ENCODE assay signal across 12 mouse cellular contexts in genomic region chr6:135200122-135200957, GRCm38 (mm10). TPM values are rescaled to one million over a fixed set of nuclear protein-coding genes. Genes with fewer than 3 reads are reported as not detected.
DNase-seq lines count a peak whose midpoint lies in the region; ATAC-seq and TF ChIP-seq lines count a peak whose summit lies in the region.
"Had no signal": no experiment of that assay in that cellular context is flagged by ENCODE, and none has a peak within 500 bp of the region (broad histone marks: within the 10 kb centered on the region; RNA-seq: fewer than 3 reads in every experiment).

No protein-coding gene starts in this region.

- no peaks in the 10 kb centered on the region for H3K9me3 ChIP-seq in kidney, postnatal 0 days (replicated peaks; ENCODE audit: low read length)
- H3K9me3 ChIP-seq in embryonic facial prominence, embryonic 10.5 days: no peaks in the 10 kb centered on the region

- no peaks in the 10 kb centered on the region for H3K27me3 ChIP-seq in kidney, postnatal 0 days (ENCODE audit: insufficient read depth, low read length)
- peaks cover 6% of the 10 kb centered on the region; the same call in 1 of the 2 replicates for H3K27me3 ChIP-seq in embryonic facial prominence, embryonic 10.5 days (replicated peaks; ENCODE audit: low read depth, poor library complexity, severe bottlenecking)

- intact Hi-C loops in left cerebral cortex, postnatal 4 days (cut with DNase I): no loop called here

- 71% methylated on average over 16 of the region's 16 CpGs for WGBS in kidney, postnatal 0 days
- 89% methylated on average over 16 of the region's 16 CpGs for WGBS in embryonic facial prominence, embryonic 10.5 days

- peak overlapping the region; percentile 67; the same call in 1 of the 2 replicates for H3K4me2 ChIP-seq in kidney, postnatal 0 days (ENCODE audit: low read length)

- no peak overlapping the region for H3K4me3 ChIP-seq in kidney, postnatal 0 days (replicated peaks; ENCODE audit: low read depth, low read length)
- H3K4me3 ChIP-seq in embryonic facial prominence, embryonic 10.5 days: no peak overlapping the region

- H3K36me3 ChIP-seq in kidney, postnatal 0 days (ENCODE audit: insufficient read depth, low read length): no peaks in the 10 kb centered on the region
- H3K36me3 ChIP-seq in embryonic facial prominence, embryonic 10.5 days (replicated peaks): no peaks in the 10 kb centered on the region

- ATAC-seq in kidney, postnatal 0 days (replicated peaks; ENCODE audit: low FRiP score, low read depth): no peak

- DNase-seq in left cerebral cortex, adult 18-20 months (ENCODE audit: low spot score in 2 of 2): peak; percentile 47 to 56
- no peak for DNase-seq in left cerebral cortex, postnatal 4 days
- DNase-seq in gonadal fat pad, adult 2 months (ENCODE audit: low read depth): peak; percentile 77
- DNase-seq in kidney, postnatal 0 days (ENCODE audit: low spot score): no peak
- DNase-seq in lung, postnatal 36 days: peak; percentile 32
- no peak for DNase-seq in adrenal gland, adult 2 months
- DNase-seq in embryonic facial prominence, embryonic 10.5 days (ENCODE audit: low spot score): no peak
- DNase-seq in layer of hippocampus, adult 11-12 months (ENCODE audit: low spot score): no peak
- DNase-seq: adrenal gland, adult 8-10 months; thymus, postnatal 25 days had no signal

- H3K9ac ChIP-seq in kidney, postnatal 0 days (ENCODE audit: low read depth, low read length): no peak overlapping the region

- no peak for TF ChIP-seq CTCF in kidney, postnatal 0 days (IDR thresholded peaks at IDR 0.05; ENCODE audit: low read depth)

- H3K27ac ChIP-seq in kidney, postnatal 0 days: peak overlapping the region; percentile 68
- H3K27ac ChIP-seq in embryonic facial prominence, embryonic 10.5 days (replicated peaks): no peak overlapping the region

- H3K4me1 ChIP-seq in kidney, postnatal 0 days (replicated peaks; ENCODE audit: insufficient read depth, low read length): no peaks in the 10 kb centered on the region
- H3K4me1 ChIP-seq in embryonic facial prominence, embryonic 10.5 days: peaks cover 13% of the 10 kb centered on the region

RNA-seq across cellular contexts. Expression of gene Hebp1, which starts 2.5 kb away (rescaled TPM):
- total RNA-seq in left cerebral cortex, adult 18-20 months (2021): 10 to 100 TPM; 52.6 to 57.5 TPM
- 10 to 100 TPM; 14.6 to 19.7 TPM for total RNA-seq in left cerebral cortex, postnatal 4 days (2021)
- polyA plus RNA-seq in gonadal fat pad, adult 2 months (2012; rRNA removed): 72.8 and 134 TPM in 2 replicates
- polyA plus RNA-seq in kidney, postnatal 0 days (2015; fragmentation: Nextera tagmentation; extraction: Ambion mirVana): 48.0 and 52.3 TPM in 2 replicates
- total RNA-seq in adrenal gland, adult 2 months (2021): 10 to 100 TPM; 18.0 to 27.6 TPM
- polyA plus RNA-seq in adrenal gland, adult 2 months (2012; rRNA removed): 9.5 and 13.4 TPM in 2 replicates
- polyA plus RNA-seq in embryonic facial prominence, embryonic 10.5 days (2016; fragmentation: Nextera tagmentation; extraction: Ambion mirVana): 4.1 and 5.2 TPM in 2 replicates

RNA-seq across cellular contexts. Expression of gene Fam234b, which starts 2.6 kb away (rescaled TPM):
- 100 to 1,000 TPM; 183 to 192 TPM for total RNA-seq in left cerebral cortex, adult 18-20 months (2021)
- 10 to 100 TPM; 86.1 to 92.1 TPM for total RNA-seq in left cerebral cortex, postnatal 4 days (2021)
- 16.7 and 18.9 TPM in 2 replicates for polyA plus RNA-seq in gonadal fat pad, adult 2 months (2012; rRNA removed)
- polyA plus RNA-seq in kidney, postnatal 0 days (2015; fragmentation: Nextera tagmentation; extraction: Ambion mirVana): 31.8 and 34.8 TPM in 2 replicates
- total RNA-seq in adrenal gland, adult 2 months (2021): 10 to 100 TPM; 13.8 to 31.3 TPM
- 14.0 and 21.0 TPM in 2 replicates for polyA plus RNA-seq in adrenal gland, adult 2 months (2012; rRNA removed)
- 18.4 and 20.1 TPM in 2 replicates for polyA plus RNA-seq in embryonic facial prominence, embryonic 10.5 days (2016; fragmentation: Nextera tagmentation; extraction: Ambion mirVana)

RNA-seq across cellular contexts. Expression of gene Gsg1, which starts 53.8 kb away (rescaled TPM):
- total RNA-seq in left cerebral cortex, adult 18-20 months (2021): not detected
- total RNA-seq in left cerebral cortex, postnatal 4 days (2021): not detected
- 34.3 and 36.9 TPM in 2 replicates for polyA plus RNA-seq in gonadal fat pad, adult 2 months (2012; rRNA removed)
- polyA plus RNA-seq in kidney, postnatal 0 days (2015; fragmentation: Nextera tagmentation; extraction: Ambion mirVana): 0.37 and 0.62 TPM in 2 replicates
- not detected for total RNA-seq in adrenal gland, adult 2 months (2021)
- 0.18 TPM in 1 of 2 replicates, not detected in the other for polyA plus RNA-seq in adrenal gland, adult 2 months (2012; rRNA removed)
- polyA plus RNA-seq in embryonic facial prominence, embryonic 10.5 days (2016; fragmentation: Nextera tagmentation; extraction: Ambion mirVana): 0.29 and 0.55 TPM in 2 replicates
- total RNA-seq: adrenal gland, adult 8-10 months; layer of hippocampus, adult 18-20 months; megakaryocyte-erythroid progenitor cell, adult 5-6 weeks had no signal

Comparison
In these comparisons a context has a peak if more than half of its experiments do, and no peak if none do; other contexts are left out.
1. DNase-seq: peak in left cerebral cortex, adult 18-20 months (2 of 2), gonadal fat pad, adult 2 months (single experiment) and lung, postnatal 36 days (single experiment); none in left cerebral cortex, postnatal 4 days (single experiment), kidney, postnatal 0 days (single experiment), adrenal gland, adult 2 months (single experiment), embryonic facial prominence, embryonic 10.5 days (single experiment) and layer of hippocampus, adult 11-12 months (single experiment).
2. RNA of gene Gsg1, which starts 53.8 kb away (polyA plus RNA-seq): 34.3 to 36.9 TPM in gonadal fat pad, adult 2 months; 0.29 to 0.55 TPM in embryonic facial prominence, embryonic 10.5 days, 0.37 to 0.62 TPM in kidney, postnatal 0 days and 0.18 TPM in adrenal gland, adult 2 months; every median in the first group is over 10 times any median in the second.